Mouse (Mus musculus): ENCODE data around the gene Zkscan14. TPM values are rescaled to one million over a fixed set of nuclear protein-coding genes. Genes with fewer than 3 reads are reported as not detected.

Gene Zkscan14
- 2.4 TPM for polyA plus RNA-seq (2014; fragmentation: Illumina TruSeq; extraction: RNeasy Lipid Tissue Mini Kit (QIAGEN cat#74804); ENCODE audit: low read depth, low replicate concordance)

GRCm38 (mm10) chr5:145201321-145201991 is at the start of gene Zkscan14:
Gene Zkscan14 (minus strand): TSS chr5:145201868.

GRCm38 (mm10) chr5:145231367-145231871 is 29.8 kb upstream of the Zkscan14 start, which contains the start of gene Zfp655:
Gene Zfp655 (plus strand): TSS chr5:145231715.

GRCm38 (mm10) chr5:145203936-145204691 is 2.4 kb upstream of the Zkscan14 start, which contains the start of gene Zkscan5:
Gene Zkscan5 (plus strand): TSS chr5:145204562.

GRCm38 (mm10) chr5:145191962-145192361 is 9.7 kb downstream of the Zkscan14 start, which contains the start of gene Atp5j2:
Gene Atp5j2 (minus strand): TSS chr5:145192062.

GRCm38 (mm10) chr5:145166536-145167305 is 34.9 kb downstream of the Zkscan14 start, which contains the start of the genes Ptcd1 and Cpsf4:
Gene Ptcd1 (minus strand): TSS chr5:145167108.
Gene Cpsf4 (plus strand): TSS chr5:145167213.

Other genes with a start within 250 kb of the Zkscan14 start
- gene Smurf1, start 236.0 kb downstream of the Zkscan14 start, polyA plus RNA-seq (2014; fragmentation: Illumina TruSeq; extraction: RNeasy Lipid Tissue Mini Kit (QIAGEN cat#74804); ENCODE audit: low read depth, low replicate concordance), result 26.5 TPM
- 52.5 TPM for gene Gm4871, start 169.1 kb downstream of the Zkscan14 start, polyA plus RNA-seq (2014; fragmentation: Illumina TruSeq; extraction: RNeasy Lipid Tissue Mini Kit (QIAGEN cat#74804); ENCODE audit: low read depth, low replicate concordance)
- gene 1700018F24Rik, start 158.9 kb downstream of the Zkscan14 start, polyA plus RNA-seq (2014; fragmentation: Illumina TruSeq; extraction: RNeasy Lipid Tissue Mini Kit (QIAGEN cat#74804); ENCODE audit: low read depth, low replicate concordance), result 98.7 TPM
- 33.9 TPM for gene Arpc1a, start 118.0 kb downstream of the Zkscan14 start, polyA plus RNA-seq (2014; fragmentation: Illumina TruSeq; extraction: RNeasy Lipid Tissue Mini Kit (QIAGEN cat#74804); ENCODE audit: low read depth, low replicate concordance)
- 0.15 TPM for gene Kpna7, start 117.8 kb downstream of the Zkscan14 start, polyA plus RNA-seq (2014; fragmentation: Illumina TruSeq; extraction: RNeasy Lipid Tissue Mini Kit (QIAGEN cat#74804); ENCODE audit: low read depth, low replicate concordance)
- 6.2 TPM for gene Arpc1b, start 87.7 kb downstream of the Zkscan14 start, polyA plus RNA-seq (2014; fragmentation: Illumina TruSeq; extraction: RNeasy Lipid Tissue Mini Kit (QIAGEN cat#74804); ENCODE audit: low read depth, low replicate concordance)
- gene Pdap1, start 61.6 kb downstream of the Zkscan14 start, polyA plus RNA-seq (2014; fragmentation: Illumina TruSeq; extraction: RNeasy Lipid Tissue Mini Kit (QIAGEN cat#74804); ENCODE audit: low read depth, low replicate concordance), result 46.0 TPM
- 259 TPM for gene Bud31, start 61.5 kb downstream of the Zkscan14 start, polyA plus RNA-seq (2014; fragmentation: Illumina TruSeq; extraction: RNeasy Lipid Tissue Mini Kit (QIAGEN cat#74804); ENCODE audit: low read depth, low replicate concordance)
- gene Ptcd1, start 34.8 kb downstream of the Zkscan14 start, polyA plus RNA-seq (2014; fragmentation: Illumina TruSeq; extraction: RNeasy Lipid Tissue Mini Kit (QIAGEN cat#74804); ENCODE audit: low read depth, low replicate concordance), result 1.6 TPM
- gene Cpsf4, start 34.7 kb downstream of the Zkscan14 start, polyA plus RNA-seq (2014; fragmentation: Illumina TruSeq; extraction: RNeasy Lipid Tissue Mini Kit (QIAGEN cat#74804); ENCODE audit: low read depth, low replicate concordance), result 3.9 TPM
- gene Atp5j2, start 9.8 kb downstream of the Zkscan14 start, polyA plus RNA-seq (2014; fragmentation: Illumina TruSeq; extraction: RNeasy Lipid Tissue Mini Kit (QIAGEN cat#74804); ENCODE audit: low read depth, low replicate concordance), result 12.5 TPM
- 11.5 TPM for gene Zkscan5, start 2.7 kb upstream of the Zkscan14 start, polyA plus RNA-seq (2014; fragmentation: Illumina TruSeq; extraction: RNeasy Lipid Tissue Mini Kit (QIAGEN cat#74804); ENCODE audit: low read depth, low replicate concordance)
- gene Zfp655, start 29.8 kb upstream of the Zkscan14 start, polyA plus RNA-seq (2014; fragmentation: Illumina TruSeq; extraction: RNeasy Lipid Tissue Mini Kit (QIAGEN cat#74804); ENCODE audit: low read depth, low replicate concordance), result 31.9 TPM
- gene Zscan25, start 78.6 kb upstream of the Zkscan14 start, polyA plus RNA-seq (2014; fragmentation: Illumina TruSeq; extraction: RNeasy Lipid Tissue Mini Kit (QIAGEN cat#74804); ENCODE audit: low read depth, low replicate concordance), result 0.11 TPM
- gene Cyp3a57, start 143.4 kb upstream of the Zkscan14 start, polyA plus RNA-seq (2014; fragmentation: Illumina TruSeq; extraction: RNeasy Lipid Tissue Mini Kit (QIAGEN cat#74804); ENCODE audit: low read depth, low replicate concordance), result 0.60 TPM

Measured in testis, adult 10 weeks (tissue).